Mouse (Mus musculus) CD8-positive naive resting alpha-beta T cell, adult 2 months (primary cell): ENCODE measurements around the gene 4933415A04Rik.

Experiments
- DNase-seq, 2 experiments: peaks; one replicate each; pipeline ENCODE4 v3.0.0; 2022; ENCODE audit warnings: low read depth in 2 of 2, low spot score in 2 of 2

Gene 4933415A04Rik

DNA sequence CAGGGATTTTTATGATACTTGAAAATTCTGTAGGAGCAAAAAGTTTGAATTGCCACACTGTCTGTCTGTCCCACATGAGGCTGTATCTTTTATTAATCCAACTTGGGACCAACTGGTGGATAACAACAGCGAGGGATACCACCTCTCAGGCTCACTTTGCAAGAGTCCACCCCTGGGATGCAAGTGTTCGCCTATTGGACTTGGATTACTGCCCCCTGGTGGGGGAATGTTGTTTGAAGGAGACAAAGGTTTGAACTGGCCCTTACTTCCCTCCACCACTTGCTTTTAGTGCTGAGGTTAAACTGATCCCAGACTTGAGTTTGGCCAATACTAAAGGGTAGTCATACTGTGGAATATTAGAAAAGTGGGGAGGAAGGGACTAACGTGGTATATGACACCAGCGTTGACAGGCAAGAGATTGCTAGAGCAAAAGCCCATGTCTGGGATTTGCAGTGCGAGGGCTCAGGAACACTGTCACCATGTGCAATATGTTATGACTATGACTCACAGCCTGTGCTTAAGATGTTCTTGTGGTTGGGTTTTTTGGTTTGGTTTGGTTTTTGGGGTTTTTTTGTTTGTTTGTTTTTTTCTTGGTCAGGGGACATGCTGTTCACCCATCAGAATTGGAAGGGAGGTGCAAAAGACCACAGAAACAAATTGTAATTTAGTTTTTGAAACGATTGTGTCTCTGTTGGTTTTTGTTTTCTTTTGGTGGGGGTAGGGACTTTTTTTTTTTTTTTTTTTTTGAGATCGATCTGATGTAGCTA, at the start of gene 4933415A04Rik:
4933415A04Rik (plus strand) TSS at position 717 of the 767 bp plus-strand sequence.
- peak; percentile 35 to 39 for DNase-seq

DNA sequence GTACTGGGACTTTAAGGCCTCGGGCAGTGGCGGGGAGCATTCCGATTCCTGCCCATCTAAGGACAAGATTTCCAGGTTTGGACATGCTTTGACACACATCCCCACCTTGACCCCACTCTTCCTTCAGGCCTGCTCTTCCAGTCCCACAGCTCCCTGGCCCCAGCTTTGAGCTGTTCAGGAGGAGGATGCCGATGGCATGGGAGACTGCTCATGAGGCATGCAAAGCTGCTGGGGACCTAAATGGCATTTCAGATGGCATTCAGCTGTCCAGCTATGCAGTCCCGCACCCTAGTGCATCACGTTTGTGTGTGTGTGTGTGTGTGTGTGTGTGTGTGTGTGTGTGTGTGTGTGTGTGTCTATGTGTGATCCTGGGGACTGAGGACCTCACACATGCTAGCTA, 49.8 kb upstream of the 4933415A04Rik start:
- DNase-seq, result no peak

DNA sequence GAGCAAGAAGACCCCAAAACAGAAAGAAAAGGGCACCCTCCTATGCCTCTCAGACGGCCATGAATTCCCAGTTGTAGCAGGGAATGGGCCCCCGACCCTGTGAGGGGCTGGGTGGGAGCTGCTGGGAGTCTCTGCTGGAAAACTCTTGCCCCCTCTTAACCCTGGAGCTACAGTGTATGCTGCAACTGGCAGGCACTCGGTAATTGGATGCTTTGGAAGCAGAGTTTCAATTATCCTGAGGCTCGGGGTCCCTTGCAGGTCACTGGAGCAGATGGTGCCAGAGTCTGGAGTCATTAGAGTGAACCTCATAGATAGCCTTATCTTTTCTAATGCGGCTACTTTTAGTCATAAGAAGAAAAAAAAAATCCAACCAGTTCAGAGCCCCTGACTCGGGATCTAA, 47.0 kb upstream of the 4933415A04Rik start:
- no peak for DNase-seq

DNA sequence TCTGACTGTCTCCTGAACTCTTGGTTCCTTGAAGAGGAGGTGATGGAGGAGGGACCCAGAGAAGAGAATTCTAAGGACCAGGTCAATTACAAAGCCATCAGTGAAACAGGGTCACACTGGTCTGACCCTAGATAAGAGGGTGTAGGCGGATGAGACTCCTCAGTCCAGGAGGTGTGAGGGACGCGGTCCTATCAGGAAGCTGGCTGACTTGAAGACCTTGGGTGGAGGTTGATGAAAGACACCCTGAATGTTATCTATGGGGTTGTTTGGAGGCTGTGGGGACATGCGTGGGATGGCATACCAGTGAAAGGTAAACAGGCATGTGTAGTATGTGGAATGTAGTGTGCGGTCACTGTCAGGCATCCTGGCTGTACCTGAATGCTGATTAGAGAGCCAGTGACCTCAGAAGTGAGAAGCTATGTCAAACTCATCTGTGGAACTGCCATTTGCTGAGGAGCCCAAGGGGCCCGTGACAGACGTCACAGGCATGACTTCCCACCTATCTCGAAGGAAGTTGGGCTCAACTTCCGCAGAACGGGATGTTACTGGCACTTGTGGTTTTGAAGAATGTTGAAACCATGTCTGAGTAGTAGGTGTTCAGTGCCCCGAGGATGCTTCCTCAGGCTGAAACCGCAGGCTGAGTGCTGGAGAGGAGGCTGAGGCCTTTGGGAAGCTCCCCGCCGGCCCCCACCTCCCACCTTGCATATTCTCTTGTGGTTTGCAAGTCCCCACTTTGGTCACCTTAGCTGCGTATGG, 43.0 kb upstream of the 4933415A04Rik start:
- no peak for DNase-seq

DNA sequence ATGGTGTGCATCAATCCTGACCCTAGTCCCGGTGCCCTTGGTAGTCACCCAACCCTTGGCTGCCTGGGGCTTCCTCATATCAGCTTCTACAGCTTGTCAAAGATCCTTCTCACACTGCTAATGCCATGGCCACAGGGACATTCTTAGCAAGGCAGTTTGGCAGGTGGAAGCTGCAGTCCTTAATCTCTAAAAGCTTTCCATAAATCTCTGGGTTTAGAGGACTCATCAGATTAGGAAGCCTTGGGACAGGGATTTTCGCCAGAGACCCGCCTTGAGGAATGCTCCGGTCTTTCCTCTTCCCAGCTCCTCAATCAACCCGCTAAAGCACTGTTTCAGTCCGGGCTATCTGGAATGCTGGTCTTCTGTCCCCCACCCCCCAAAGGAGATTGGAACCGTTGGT, 42.0 kb upstream of the 4933415A04Rik start:
- no peak for DNase-seq

DNA sequence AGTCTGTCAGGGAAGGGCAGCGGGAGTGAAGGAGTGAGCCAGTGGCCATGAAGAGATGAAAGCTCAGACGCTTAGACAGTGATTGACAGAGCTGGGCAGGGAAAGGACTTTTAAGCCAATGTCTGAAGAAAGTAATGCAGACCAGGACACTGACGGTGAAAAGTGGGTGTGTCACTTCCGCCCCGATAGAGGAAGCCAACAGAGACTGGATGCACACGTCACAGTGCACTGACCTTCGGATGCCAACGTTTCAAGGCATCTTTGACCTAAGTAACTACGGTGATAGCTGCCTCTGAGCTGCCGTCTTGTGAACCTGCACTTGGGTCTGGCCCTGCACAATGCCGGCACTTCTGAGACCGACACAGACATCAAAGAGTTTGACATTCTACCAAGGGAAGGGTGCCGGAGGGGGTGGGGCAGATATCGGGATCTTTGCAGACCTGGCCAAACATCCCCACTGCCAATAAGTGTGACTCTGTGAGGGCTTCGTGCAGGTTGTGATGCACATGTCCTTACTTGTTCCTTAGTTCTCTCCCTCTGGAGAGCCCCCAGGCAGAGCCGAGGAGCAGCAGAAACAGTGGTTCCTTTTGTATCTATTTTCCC, 40.9 kb upstream of the 4933415A04Rik start:
- DNase-seq, result no peak

DNA sequence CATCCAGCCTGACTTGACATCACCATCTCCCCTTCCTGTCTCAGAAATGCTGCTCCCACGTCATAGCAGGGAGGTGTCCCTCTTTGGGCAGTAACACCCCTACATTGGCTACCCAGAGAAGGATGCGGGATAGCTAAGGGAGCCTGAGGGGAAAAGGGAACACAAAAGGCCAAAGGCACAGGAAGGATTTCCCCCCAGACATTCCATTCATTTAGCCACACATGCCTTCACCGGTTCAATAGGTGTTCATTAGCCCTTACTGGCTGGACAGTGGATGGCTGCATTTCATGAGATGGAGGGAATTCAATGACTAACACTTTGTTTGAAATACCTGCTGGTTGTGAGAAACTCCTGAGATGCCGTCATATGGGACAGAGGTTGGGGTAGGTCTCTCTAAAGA, 40.2 kb upstream of the 4933415A04Rik start:
- DNase-seq, result no peak

DNA sequence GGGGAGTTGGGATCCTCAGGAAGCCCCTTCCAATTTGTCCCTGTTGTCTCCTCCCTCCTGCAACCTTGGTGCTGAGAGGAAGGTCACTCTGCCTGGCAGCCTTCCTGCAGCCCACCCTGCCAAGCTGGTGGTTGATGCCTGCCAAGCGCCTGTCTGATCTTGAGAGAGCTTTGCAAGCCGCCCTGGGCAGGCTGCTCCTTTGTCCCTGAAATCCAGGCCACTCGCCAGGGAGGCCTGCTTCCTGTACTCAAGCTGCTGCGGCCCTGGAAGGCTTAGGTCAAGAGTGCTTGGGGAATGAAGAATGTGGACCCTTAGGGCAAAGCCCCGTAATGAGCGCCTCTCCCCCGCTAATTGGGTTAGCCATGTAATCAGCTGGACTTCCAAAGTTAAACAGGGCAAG, 38.7 kb upstream of the 4933415A04Rik start:
- no peak for DNase-seq

DNA sequence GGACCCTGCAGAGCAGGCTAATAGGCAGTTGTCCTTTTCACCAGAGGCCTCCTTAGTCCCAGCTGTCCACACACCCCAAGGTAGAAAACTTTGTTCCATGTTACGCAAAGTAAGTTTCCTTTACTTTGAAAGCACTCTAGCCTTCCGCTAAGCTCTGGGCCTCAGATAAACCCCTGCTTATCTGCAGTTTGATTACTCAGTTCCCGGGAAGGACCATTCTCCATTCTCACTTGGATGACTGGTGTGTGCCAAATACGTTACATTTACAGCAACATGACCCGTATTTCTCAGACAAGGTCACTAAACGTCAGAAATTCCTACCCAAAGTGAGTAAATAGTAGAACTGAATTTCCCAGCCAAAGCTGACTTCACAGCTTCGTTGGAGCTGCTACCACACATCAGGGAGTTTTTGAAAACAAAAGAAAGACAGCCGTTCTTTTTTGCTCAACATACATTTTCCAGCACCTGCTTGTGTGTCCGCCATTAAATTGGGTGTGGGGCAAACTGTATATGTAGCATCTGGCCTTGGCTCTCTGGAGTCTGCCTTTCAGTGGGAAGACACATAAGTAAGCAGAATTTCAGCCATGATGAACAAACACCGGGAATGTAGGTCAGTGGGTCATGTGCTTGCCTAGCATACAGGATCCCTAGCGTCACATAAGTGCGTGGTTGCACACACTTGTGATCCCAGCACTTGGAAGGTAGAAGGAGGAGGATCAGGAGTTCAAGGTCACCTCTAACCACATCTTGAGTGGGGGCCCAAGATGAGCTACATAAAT, 38.0 kb upstream of the 4933415A04Rik start:
- no peak for DNase-seq

DNA sequence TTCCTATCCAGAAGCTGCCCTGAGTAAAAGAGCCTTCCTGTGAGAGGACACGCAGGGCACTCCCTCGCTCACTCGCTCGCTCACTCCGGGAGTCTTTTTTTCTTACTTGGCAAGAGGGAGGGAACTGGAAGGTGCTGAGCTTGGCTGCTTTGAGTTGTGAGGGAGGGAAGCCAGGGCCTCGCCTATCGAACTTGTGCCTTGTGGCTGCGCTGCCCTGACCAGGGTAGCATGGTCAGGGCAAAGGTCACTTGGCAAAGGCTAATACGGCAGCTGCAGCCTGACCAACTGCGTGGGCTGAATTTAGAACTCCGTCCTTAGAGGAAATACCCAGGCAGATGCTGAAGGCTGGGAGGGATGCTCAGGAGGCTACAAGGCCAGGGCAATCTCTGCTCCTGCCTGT, 37.1 kb upstream of the 4933415A04Rik start:
- DNase-seq, result no peak

DNA sequence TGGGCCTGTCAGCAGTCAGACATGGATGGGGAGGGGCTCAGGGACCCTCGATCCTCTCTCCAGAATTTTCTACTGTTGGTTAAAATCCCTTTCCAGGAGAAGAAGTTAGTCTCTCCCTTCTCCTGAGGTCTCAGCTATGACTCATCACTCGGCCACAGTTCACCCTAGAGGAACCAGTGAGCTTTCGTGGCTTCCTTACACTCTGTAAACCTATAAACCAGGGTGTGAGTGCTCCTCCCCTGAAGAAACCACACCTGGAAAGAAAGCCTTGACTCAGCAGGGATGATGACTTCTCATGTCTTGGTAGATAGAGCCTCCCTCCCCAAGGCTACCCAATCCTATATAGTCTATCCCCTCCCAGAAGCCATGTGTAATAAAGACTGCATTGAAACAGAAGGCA, 35.1 kb upstream of the 4933415A04Rik start:
- no peak for DNase-seq

DNA sequence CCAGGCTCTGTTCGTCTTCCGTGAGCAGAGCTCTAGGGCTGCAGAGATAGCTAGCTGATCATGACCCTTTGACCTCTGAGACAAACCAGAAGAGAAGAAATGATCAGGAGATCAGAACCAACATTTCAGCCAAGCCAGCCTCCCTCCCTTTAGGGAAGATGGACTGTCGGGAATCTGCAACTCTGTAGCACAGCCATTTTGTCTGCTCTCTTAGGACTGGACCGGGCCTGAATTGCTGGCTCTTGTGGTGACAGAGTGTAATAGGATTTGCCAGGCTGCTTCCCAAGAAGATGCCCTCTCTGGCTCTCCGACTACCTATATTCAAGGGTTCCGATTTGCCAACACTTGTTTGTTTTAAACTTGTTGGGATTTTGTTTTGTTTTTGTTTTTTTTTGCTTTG, 34.2 kb upstream of the 4933415A04Rik start:
- no peak for DNase-seq

DNA sequence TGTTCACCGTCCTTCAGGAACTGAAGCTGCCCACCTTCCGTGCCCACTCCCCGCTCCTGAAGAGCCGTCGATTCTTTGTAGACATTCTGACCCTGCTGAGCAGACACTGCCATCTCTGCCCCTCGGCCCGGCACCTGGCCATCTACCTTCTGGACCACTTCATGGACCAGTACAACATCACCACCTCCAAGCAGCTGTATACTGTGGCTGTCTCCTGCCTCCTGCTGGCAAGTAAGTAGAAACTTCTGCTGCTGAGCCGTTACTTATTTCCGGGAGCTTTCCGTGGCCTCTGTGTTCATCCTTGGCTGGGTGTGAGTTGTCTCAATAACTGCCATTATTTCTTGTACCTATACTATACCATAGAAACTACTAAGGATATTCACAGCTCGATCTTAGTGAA, 30.3 kb upstream of the 4933415A04Rik start:
- DNase-seq, result no peak

DNA sequence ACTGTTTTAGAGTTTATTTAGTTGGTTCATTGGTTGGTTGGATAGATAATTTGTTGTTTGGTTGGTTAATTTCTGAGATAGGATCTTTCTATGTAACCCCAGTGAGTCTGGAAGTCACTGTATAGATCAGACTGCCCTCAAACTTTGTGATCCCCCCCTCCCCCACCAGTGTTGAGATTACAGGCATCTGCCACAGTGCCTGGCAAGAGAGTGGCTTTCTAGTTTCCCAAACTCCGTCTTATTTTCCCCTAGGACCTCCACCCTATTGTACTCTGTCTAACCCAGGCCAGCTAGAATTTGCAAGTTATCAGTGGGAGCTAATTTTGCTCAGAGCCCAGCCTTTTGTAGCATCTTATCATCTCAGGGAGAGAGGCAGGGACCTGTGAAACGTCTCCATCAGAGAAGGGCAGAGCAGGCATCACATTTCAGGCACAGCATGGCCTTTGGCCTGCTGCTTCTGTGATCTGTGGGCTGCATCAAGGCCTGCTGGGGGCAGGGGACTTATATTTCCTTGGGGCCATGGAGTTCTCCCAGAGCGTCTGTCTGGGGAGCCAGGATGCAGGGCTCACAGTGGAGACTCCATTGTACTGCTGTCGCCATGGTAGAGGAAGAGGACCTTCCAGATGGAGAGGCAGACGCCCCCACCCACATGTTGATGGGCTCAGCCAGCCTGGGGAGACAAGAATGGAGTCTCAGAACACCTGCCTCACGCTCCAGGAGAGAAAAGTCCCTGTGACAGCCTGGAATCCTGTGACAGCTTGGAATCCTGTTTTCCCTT, 27.1 kb upstream of the 4933415A04Rik start:
- no peak for DNase-seq

DNA sequence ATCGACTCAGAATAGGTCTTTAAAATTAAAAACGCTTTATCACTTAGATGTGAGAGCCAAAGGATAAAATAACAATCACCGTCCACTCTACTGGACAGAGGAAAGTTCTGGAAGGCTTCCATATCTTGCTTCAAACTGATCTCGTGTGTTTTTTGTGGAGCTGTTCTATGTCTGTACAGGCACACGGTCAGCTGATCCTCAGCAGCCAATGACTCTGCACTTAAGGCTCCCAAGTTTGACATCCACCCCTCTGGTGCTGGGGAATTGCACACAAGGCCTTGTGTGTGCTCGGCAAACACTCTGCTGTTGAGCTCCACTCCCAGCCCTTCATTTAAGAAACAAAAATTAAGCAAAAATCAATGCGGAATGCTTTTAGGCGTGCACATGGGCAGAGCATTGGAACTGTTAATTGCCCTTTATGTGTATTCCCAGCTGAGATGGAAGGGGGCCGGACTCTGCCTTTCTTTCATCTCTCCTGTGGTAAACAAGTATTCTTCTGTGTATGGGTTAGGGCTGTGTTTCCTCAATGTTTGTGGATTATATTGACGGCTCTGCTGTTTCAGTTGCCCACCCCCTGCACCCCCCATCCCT, 23.1 kb upstream of the 4933415A04Rik start:
- DNase-seq, result no peak

DNA sequence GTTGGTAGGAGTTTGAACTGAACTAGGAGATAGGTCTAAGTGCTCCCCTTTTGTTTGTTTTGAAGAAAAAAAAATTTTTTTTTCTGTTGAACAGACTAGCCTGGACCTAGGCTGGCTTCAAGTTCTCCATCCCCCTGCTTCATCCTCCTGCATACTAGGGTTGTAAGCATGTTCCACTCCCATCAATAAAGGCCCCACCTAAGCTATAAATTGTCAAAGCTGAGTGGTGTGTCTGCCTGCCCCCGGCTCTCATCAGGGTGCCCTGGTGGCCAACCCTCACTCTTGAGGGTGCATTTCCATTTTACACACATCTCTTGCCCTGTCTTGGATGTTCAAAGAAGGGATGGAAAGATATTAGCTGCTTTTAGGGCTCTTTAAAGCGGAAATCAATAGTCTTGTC, 21.4 kb upstream of the 4933415A04Rik start:
- DNase-seq, result no peak

DNA sequence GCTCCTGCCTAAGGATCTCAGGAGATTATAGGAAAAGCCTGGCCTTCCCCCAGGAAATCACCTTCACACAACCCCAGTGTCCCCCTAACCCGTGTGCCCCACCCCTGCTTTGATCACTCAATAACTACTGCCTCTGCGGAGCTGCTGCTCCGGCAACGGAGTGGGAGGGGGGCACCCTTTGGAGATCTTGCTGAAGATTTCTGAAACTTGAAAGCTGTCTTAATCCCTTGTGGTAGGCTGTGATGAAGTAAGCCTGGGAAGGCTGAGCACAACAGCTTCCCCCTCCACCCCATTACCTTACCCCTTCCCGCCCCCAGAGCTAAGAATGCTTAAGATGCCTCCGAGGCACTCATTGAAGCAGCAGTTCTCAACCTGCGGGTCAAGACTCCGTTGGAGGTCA, 21.0 kb upstream of the 4933415A04Rik start:
- no peak for DNase-seq

DNA sequence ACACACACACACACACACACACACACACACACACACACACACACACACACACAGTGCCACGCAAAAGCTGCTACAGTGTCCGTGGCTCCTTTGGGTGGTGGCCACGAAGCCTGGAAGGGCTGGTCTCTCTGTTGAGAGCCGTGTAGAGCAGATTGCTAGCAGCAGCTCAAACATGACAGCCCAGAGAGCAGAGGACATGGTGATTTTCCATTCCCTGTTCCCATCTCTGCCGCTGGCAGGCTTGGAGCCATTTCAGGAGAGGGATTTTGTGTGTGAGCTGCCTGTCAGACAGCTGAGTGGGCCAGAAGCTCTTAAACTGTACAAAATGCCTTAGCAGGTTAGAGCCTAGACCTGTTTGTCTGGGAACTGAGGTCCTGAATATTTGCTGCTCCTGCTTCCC, 20.1 kb upstream of the 4933415A04Rik start:
- no peak for DNase-seq

DNA sequence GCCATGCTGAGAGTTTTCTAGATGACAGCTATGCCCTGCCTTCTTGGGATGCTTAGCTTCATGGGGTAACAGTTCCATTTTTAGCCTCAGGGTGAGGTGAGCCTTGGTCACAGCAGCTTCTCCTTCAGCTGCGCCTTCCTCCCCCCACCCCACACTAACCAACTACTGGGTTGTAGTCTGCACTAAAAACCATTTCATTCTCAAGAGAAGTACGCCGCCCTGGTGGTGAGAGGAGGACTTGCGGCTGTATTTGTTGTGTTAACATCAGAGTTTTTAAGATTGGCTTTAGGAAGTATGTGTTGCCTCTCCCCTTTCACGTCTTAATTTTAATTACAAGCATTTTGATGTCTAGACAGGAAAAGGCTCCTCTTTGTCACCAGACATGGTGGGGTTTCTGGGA, 18.6 kb upstream of the 4933415A04Rik start:
- DNase-seq, result peak; percentile 6 to 48

DNA sequence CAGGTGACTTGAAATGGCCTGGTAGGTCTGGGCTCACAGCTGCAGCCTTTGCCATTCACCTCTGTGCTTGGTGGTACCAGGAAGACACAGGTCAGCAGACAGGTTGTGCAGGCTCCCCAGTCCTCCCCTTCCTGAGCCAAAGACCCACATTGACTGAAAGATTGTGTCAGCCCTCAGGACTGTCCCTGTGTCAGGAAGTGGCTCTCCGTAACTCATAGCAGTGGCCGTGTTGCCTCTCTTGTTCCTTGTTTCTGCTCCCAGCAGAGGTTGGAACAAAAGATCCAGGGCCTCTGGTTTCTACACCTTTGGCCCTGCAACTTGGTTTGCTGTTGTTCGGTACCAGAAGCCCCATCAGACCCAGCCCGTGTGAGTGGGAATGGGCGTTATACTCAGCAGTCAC, 17.7 kb upstream of the 4933415A04Rik start:
- no peak for DNase-seq
